ENCODE assay signal across 28 mouse cellular contexts in the genomic region with DNA sequence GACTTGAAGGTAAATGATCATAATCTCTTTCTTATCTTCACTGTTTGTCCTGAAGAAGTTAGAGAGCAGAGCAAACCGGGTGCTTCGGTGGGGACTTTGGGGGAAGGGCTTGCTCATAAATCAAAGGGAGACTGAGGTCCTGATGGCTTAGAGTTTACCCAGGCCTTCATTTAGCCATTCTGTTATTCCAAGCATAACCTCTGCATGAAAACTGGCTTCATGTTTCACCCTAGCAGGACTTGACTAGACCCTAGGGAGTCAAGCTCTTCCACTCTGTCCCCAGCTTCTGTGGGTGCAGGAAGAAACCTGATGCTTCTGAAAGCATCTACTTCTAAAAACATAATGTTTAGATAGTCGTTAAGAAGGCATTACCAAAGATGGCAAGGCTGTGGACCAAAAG. TPM values are rescaled to one million over a fixed set of nuclear protein-coding genes. Genes with fewer than 3 reads are reported as not detected.
DNase-seq lines count a peak whose midpoint lies in the region; ATAC-seq and TF ChIP-seq lines count a peak whose summit lies in the region.
"Had no signal": no experiment of that assay in that cellular context is flagged by ENCODE, and none has a peak within 500 bp of the region (broad histone marks: within the 10 kb centered on the region; RNA-seq: fewer than 3 reads in every experiment).

No protein-coding gene starts in this region.

- peak; percentile 19 for DNase-seq in embryo, embryonic 11 days
- DNase-seq in embryo, embryonic 10.5 days (ENCODE audit: low spot score) = no peak
- DNase-seq in kidney, adult 11 months = no peak
- peak; percentile 51 for DNase-seq in kidney, postnatal 0 days (ENCODE audit: low spot score)
- no peak for DNase-seq in kidney, adult 8-10 months
- peak; percentile 43 for DNase-seq in mesoderm, embryonic 11.5 days (ENCODE audit: low read depth, low spot score)
- DNase-seq: adrenal gland, adult 8-10 months; adrenal gland, postnatal 14 days; adrenal gland, postnatal 36 days; B cell, adult 2 months; cerebellum, adult 11-12 months; cerebellum, adult 2 months; cerebellum, adult 9-10 months; cerebellum, postnatal 10 days; cerebellum, postnatal 25 days had no signal

- peaks cover 12% of the 10 kb centered on the region for H3K4me1 ChIP-seq in kidney, embryonic 15.5 days
- H3K4me1 ChIP-seq in kidney, postnatal 0 days (replicated peaks; ENCODE audit: insufficient read depth, low read length) = peaks cover 6% of the 10 kb centered on the region; the same call in 1 of the 2 replicates
- H3K4me1 ChIP-seq: embryonic facial prominence, embryonic 12.5 days had no signal

- H3K9ac ChIP-seq in kidney, embryonic 15.5 days = no peak overlapping the region
- H3K9ac ChIP-seq in kidney, postnatal 0 days (ENCODE audit: low read depth, low read length) = no peak overlapping the region
- H3K9ac ChIP-seq: embryonic facial prominence, embryonic 12.5 days; forebrain, embryonic 13.5 days; forebrain, embryonic 15.5 days had no signal

- H3K4me2 ChIP-seq in kidney, embryonic 15.5 days = no peak overlapping the region
- no peak overlapping the region for H3K4me2 ChIP-seq in kidney, postnatal 0 days (ENCODE audit: low read length)
- H3K4me2 ChIP-seq: embryonic facial prominence, embryonic 12.5 days; forebrain, embryonic 13.5 days; forebrain, embryonic 15.5 days had no signal

- ATAC-seq in kidney, embryonic 15.5 days (replicated peaks; ENCODE audit: low FRiP score) = peak; percentile 83
- no peak for ATAC-seq in kidney, postnatal 0 days (replicated peaks; ENCODE audit: low FRiP score, low read depth)
- ATAC-seq: activated CD4-positive, CD25-positive, alpha-beta regulatory T cell, adult 4 months; CD4-positive, CD25-positive, alpha-beta regulatory T cell, adult 4 months; forebrain, embryonic 13.5 days; forebrain, embryonic 15.5 days; Patski had no signal

- no peaks in the 10 kb centered on the region for H3K27me3 ChIP-seq in kidney, embryonic 15.5 days
- H3K27me3 ChIP-seq in kidney, postnatal 0 days (ENCODE audit: insufficient read depth, low read length) = no peaks in the 10 kb centered on the region
- H3K27me3 ChIP-seq: CH12.LX; embryonic facial prominence, embryonic 12.5 days; forebrain, embryonic 13.5 days; forebrain, embryonic 15.5 days; Patski had no signal

- H3K9me3 ChIP-seq in kidney, embryonic 15.5 days (replicated peaks) = no peaks in the 10 kb centered on the region
- H3K9me3 ChIP-seq in kidney, postnatal 0 days (replicated peaks; ENCODE audit: low read length) = no peaks in the 10 kb centered on the region
- H3K9me3 ChIP-seq: embryonic facial prominence, embryonic 10.5 days; embryonic facial prominence, embryonic 12.5 days; forebrain, embryonic 13.5 days; forebrain, embryonic 15.5 days had no signal

- no peaks in the 10 kb centered on the region for H3K36me3 ChIP-seq in kidney, embryonic 15.5 days
- H3K36me3 ChIP-seq in kidney, postnatal 0 days (ENCODE audit: insufficient read depth, low read length) = no peaks in the 10 kb centered on the region
- H3K36me3 ChIP-seq: embryonic facial prominence, embryonic 10.5 days; embryonic facial prominence, embryonic 12.5 days; forebrain, embryonic 15.5 days; G1E had no signal

- no peak overlapping the region for H3K4me3 ChIP-seq in kidney, embryonic 15.5 days (replicated peaks)
- H3K4me3 ChIP-seq in kidney, postnatal 0 days (replicated peaks; ENCODE audit: low read depth, low read length) = no peak overlapping the region
- H3K4me3 ChIP-seq: embryonic facial prominence, embryonic 10.5 days; embryonic facial prominence, embryonic 12.5 days; forebrain, embryonic 13.5 days; forebrain, embryonic 15.5 days had no signal

- peak overlapping the region; percentile 18; the same call in 1 of the 2 replicates for H3K27ac ChIP-seq in kidney, embryonic 15.5 days
- no peak overlapping the region for H3K27ac ChIP-seq in kidney, postnatal 0 days
- H3K27ac ChIP-seq: embryonic facial prominence, embryonic 10.5 days; embryonic facial prominence, embryonic 12.5 days; forebrain, embryonic 13.5 days; forebrain, embryonic 15.5 days had no signal

- 7% methylated on average over 3 of the region's 3 CpGs for WGBS in kidney, embryonic 15.5 days
- 7% methylated on average over 3 of the region's 3 CpGs for WGBS in kidney, postnatal 0 days

- TF ChIP-seq CTCF in kidney, postnatal 0 days (IDR thresholded peaks at IDR 0.05; ENCODE audit: low read depth) = no peak

RNA-seq across cellular contexts. Expression of a gene that starts 15.0 kb away (rescaled TPM):
- polyA plus RNA-seq in kidney, embryonic 15.5 days (2015; fragmentation: Nextera tagmentation; extraction: Ambion mirVana) = 0.21 and 0.22 TPM in 2 replicates
- 0.31 and 0.49 TPM in 2 replicates for polyA plus RNA-seq in kidney, postnatal 0 days (2015; fragmentation: Nextera tagmentation; extraction: Ambion mirVana)
- polyA plus RNA-seq: activated CD4-positive, CD25-positive, alpha-beta regulatory T cell, adult 4 months; CD4-positive, CD25-positive, alpha-beta regulatory T cell, adult 4 months; cerebellum, adult 2 months; cortical plate, adult 2 months; embryonic facial prominence, embryonic 10.5 days; embryonic facial prominence, embryonic 12.5 days; embryonic facial prominence, embryonic 14.5 days; forebrain, embryonic 11.5 days; forebrain, embryonic 13.5 days; forebrain, embryonic 15.5 days; G1E; Patski had no signal

RNA-seq across cellular contexts. Expression of a gene that starts 46.5 kb away (rescaled TPM):
- polyA plus RNA-seq in kidney, embryonic 15.5 days (2015; fragmentation: Nextera tagmentation; extraction: Ambion mirVana) = not detected in 2 replicates
- polyA plus RNA-seq in kidney, postnatal 0 days (2015; fragmentation: Nextera tagmentation; extraction: Ambion mirVana) = not detected in 2 replicates
- polyA plus RNA-seq: activated CD4-positive, CD25-positive, alpha-beta regulatory T cell, adult 4 months; CD4-positive, CD25-positive, alpha-beta regulatory T cell, adult 4 months; cerebellum, adult 2 months; cortical plate, adult 2 months; embryonic facial prominence, embryonic 10.5 days; embryonic facial prominence, embryonic 12.5 days; embryonic facial prominence, embryonic 14.5 days; forebrain, embryonic 11.5 days; forebrain, embryonic 13.5 days; forebrain, embryonic 15.5 days; G1E had no signal

Comparison
In these comparisons a context has a peak if more than half of its experiments do, and no peak if none do; other contexts are left out.
1. DNase-seq: peak in embryo, embryonic 11 days (single experiment), kidney, postnatal 0 days (single experiment) and mesoderm, embryonic 11.5 days (single experiment); none in embryo, embryonic 10.5 days (single experiment), kidney, adult 11 months (single experiment) and kidney, adult 8-10 months (0 of 2).